Mouse (Mus musculus) lung, embryonic 14.5 days (tissue): ENCODE data around the gene Vav1. TPM values are rescaled to one million over a fixed set of nuclear protein-coding genes. Genes with fewer than 3 reads are reported as not detected.

Experiments
- ATAC-seq: fragments of 200-750 bp; cut with Nextera tagmentation; 2 replicates; pipeline ENCODE4 v1.8.0; 2017; ENCODE audit warnings: mild to moderate bottlenecking, moderate TSS enrichment, moderate library complexity; ENCODE audit not compliant: insufficient read depth
- DNase-seq: peaks from one replicate; pipeline ENCODE4 v3.0.0-alpha.2; 2015
- H3K27ac ChIP-seq: fragments of 300-500 bp; sonication (generic); 2 replicates; pipeline ENCODE4 v1.5.1; 2014; ENCODE audit warnings: low read depth, mild to moderate bottlenecking, moderate library complexity
- H3K27me3 ChIP-seq: fragments of 300-500 bp; sonication (generic); 2 replicates; pipeline ENCODE4 v1.6.1; 2014; ENCODE audit warnings: low read length, control low read depth; ENCODE audit not compliant: insufficient read depth
- H3K36me3 ChIP-seq: fragments of 300-500 bp; sonication (generic); 2 replicates; pipeline ENCODE4 v1.6.1; 2014; ENCODE audit warnings: control low read depth; ENCODE audit not compliant: insufficient read depth
- H3K4me1 ChIP-seq: fragments of 300-500 bp; sonication (generic); 2 replicates; pipeline ENCODE4 v1.6.1; 2014; ENCODE audit warnings: antibody characterized with exemption, control low read depth; ENCODE audit not compliant: insufficient read depth
- H3K4me2 ChIP-seq: fragments of 300-500 bp; sonication (generic); 2 replicates; pipeline ENCODE4 v1.6.1; 2014; ENCODE audit warnings: mild to moderate bottlenecking
- H3K4me3 ChIP-seq: fragments of 300-500 bp; sonication (generic); 2 replicates; pipeline ENCODE4 v1.5.1; 2014; ENCODE audit warnings: low read depth, low read length
- H3K9ac ChIP-seq: fragments of 300-500 bp; sonication (generic); 2 replicates; pipeline ENCODE4 v1.6.1; 2014
- H3K9me3 ChIP-seq: fragments of 300-500 bp; sonication (generic); 2 replicates; pipeline ENCODE4 v1.6.1; 2016; ENCODE audit warnings: low read depth, low read length, control low read depth
- CTCF ChIP-seq: IDR thresholded peaks from 2 replicates; pipeline ENCODE4 v1.5.1; 2016; ENCODE audit warnings: antibody characterized with exemption, low read depth
- whole genome bisulfite sequencing: fragments of 180-500 bp; shearing (Covaris S2); extraction: QIAGEN DNeasy Blood & Tissue Kit; methylation state at CpG from one replicate; pipeline ENCODE4 v1.1.7; 2014; 5-methylcytosine and 5-hydroxymethylcytosine counted together
- polyA plus RNA-seq: library from polyadenylated mRNA; unstranded; fragments of >200 nt; fragmentation: Nextera tagmentation; extraction: Ambion mirVana; gene quantifications from 2 replicates; pipeline ENCODE4 v1.2.1, GENCODE M21; 2014

Gene Vav1
- polyA plus RNA-seq, 1 experiment from 2014 or later, result 2.7 TPM

GRCm38 (mm10) chr17:57234254-57234928, 44.5 kb upstream of the Vav1 start:
- H3K27me3 ChIP-seq, result no peaks in the 10 kb centered on the region
- DNase-seq (no peak), ATAC-seq (no peak)
- no peak overlapping the region for H3K27ac ChIP-seq
- WGBS, result 79% methylated on average over 12 of the region's 12 CpGs
- H3K4me2 ChIP-seq, result no peak overlapping the region
- H3K4me1 ChIP-seq, result no peaks in the 10 kb centered on the region
- no peaks in the 10 kb centered on the region for H3K9me3 ChIP-seq
- no peak overlapping the region for H3K4me3 ChIP-seq
- TF ChIP-seq CTCF, result no peak
- peaks cover 34% of the 10 kb centered on the region for H3K36me3 ChIP-seq
- H3K9ac ChIP-seq, result no peak overlapping the region

GRCm38 (mm10) chr17:57235803-57236202, 43.1 kb upstream of the Vav1 start:
- H3K9ac ChIP-seq, result no peak overlapping the region
- 81% methylated on average over 5 of the region's 5 CpGs for WGBS
- H3K36me3 ChIP-seq, result peaks cover 34% of the 10 kb centered on the region
- DNase-seq (no peak), ATAC-seq (no peak)
- TF ChIP-seq CTCF, result no peak
- H3K4me3 ChIP-seq, result no peak overlapping the region
- H3K27me3 ChIP-seq, result no peaks in the 10 kb centered on the region
- H3K27ac ChIP-seq, result no peak overlapping the region
- H3K9me3 ChIP-seq, result no peaks in the 10 kb centered on the region
- no peak overlapping the region for H3K4me2 ChIP-seq
- no peaks in the 10 kb centered on the region for H3K4me1 ChIP-seq

- Histone ChIP-seq H3K9ac (no peak overlapping the region), H3K4me1 (no peaks in the 10 kb centered on the region), H3K4me2 (no peak overlapping the region), H3K9me3 (no peaks in the 10 kb centered on the region), H3K36me3 (peaks cover 41% of the 10 kb centered on the region), H3K4me3 (no peak overlapping the region), H3K27me3 (no peaks in the 10 kb centered on the region), H3K27ac (no peak overlapping the region)
- no peak for TF ChIP-seq CTCF
- 88% methylated on average over 9 of the region's 9 CpGs for WGBS
- DNase-seq (no peak), ATAC-seq (no peak)
Measured at GRCm38 (mm10) chr17:57237181-57237580, 41.7 kb upstream of the Vav1 start.

- no peak overlapping the region for H3K4me2 ChIP-seq
- no peak for TF ChIP-seq CTCF
- no peak overlapping the region for H3K4me3 ChIP-seq
- peaks cover 3% of the 10 kb centered on the region; the same call in 1 of the 2 replicates for H3K4me1 ChIP-seq
- DNase-seq (no peak), ATAC-seq (no peak)
- H3K9ac ChIP-seq, result no peak overlapping the region
- H3K27me3 ChIP-seq, result no peaks in the 10 kb centered on the region
- WGBS, result 62% methylated on average over 10 of the region's 10 CpGs
- peaks cover 33% of the 10 kb centered on the region for H3K36me3 ChIP-seq
- no peak overlapping the region for H3K27ac ChIP-seq
- no peaks in the 10 kb centered on the region for H3K9me3 ChIP-seq
Measured at GRCm38 (mm10) chr17:57243650-57244370, 35.1 kb upstream of the Vav1 start.

GRCm38 (mm10) chr17:57245311-57245929, 33.5 kb upstream of the Vav1 start:
- Histone ChIP-seq H3K4me1 (peaks cover 3% of the 10 kb centered on the region; the same call in 1 of the 2 replicates), H3K36me3 (peaks cover 33% of the 10 kb centered on the region), H3K9ac (no peak overlapping the region), H3K27me3 (no peaks in the 10 kb centered on the region), H3K4me3 (no peak overlapping the region), H3K4me2 (no peak overlapping the region), H3K9me3 (no peaks in the 10 kb centered on the region), H3K27ac (no peak overlapping the region)
- no peak for TF ChIP-seq CTCF
- WGBS, result 88% methylated on average over 10 of the region's 10 CpGs
- ATAC-seq (no peak), DNase-seq (no peak)

- Histone ChIP-seq H3K27ac (peak overlapping the region; percentile 85), H3K9ac (peak overlapping the region; percentile 64), H3K4me1 (peaks cover 3% of the 10 kb centered on the region; the same call in 1 of the 2 replicates), H3K27me3 (no peaks in the 10 kb centered on the region), H3K36me3 (peaks cover 29% of the 10 kb centered on the region), H3K4me3 (peak overlapping the region; percentile 77), H3K9me3 (no peaks in the 10 kb centered on the region), H3K4me2 (peak overlapping the region; percentile 85)
- peak; percentile 33 for TF ChIP-seq CTCF
- WGBS, result 5% methylated on average over 18 of the region's 18 CpGs
- ATAC-seq (peak; percentile 1; the same call in 1 of the 2 replicates), DNase-seq (peak; percentile 87)
Measured at GRCm38 (mm10) chr17:57246663-57247392, 32.1 kb upstream of the Vav1 start.
